Mouse (Mus musculus) hindbrain, postnatal 0 days (tissue): ENCODE data around the gene Zzef1. TPM values are rescaled to one million over a fixed set of nuclear protein-coding genes. Genes with fewer than 3 reads are reported as not detected.

ENCODE experiments used
- ATAC-seq: fragments of 200-750 bp; cut with Nextera tagmentation; 2 replicates; pipeline ENCODE4 v1.8.0; 2017; ENCODE audit warnings: mild to moderate bottlenecking, moderate TSS enrichment, moderate library complexity
- DNase-seq: peaks from one replicate; pipeline ENCODE4 v3.0.0-alpha.2; 2015; ENCODE audit warnings: low spot score
- H3K27ac ChIP-seq: fragments of 300-500 bp; sonication (generic); 2 replicates; pipeline ENCODE4 v1.5.1; 2014; ENCODE audit warnings: mild to moderate bottlenecking
- H3K27me3 ChIP-seq: fragments of 300-500 bp; sonication (generic); 2 replicates; pipeline ENCODE4 v1.6.1; 2014; ENCODE audit warnings: low read length, mixed read lengths; ENCODE audit not compliant: insufficient read depth
- H3K36me3 ChIP-seq: fragments of 300-500 bp; sonication (generic); 2 replicates; pipeline ENCODE4 v1.6.1; 2014; ENCODE audit warnings: low read length, mixed read lengths; ENCODE audit not compliant: insufficient read depth
- H3K4me1 ChIP-seq: fragments of 300-500 bp; sonication (generic); 2 replicates; pipeline ENCODE4 v1.6.1; 2014; ENCODE audit warnings: antibody characterized with exemption, low read length, mixed read lengths; ENCODE audit not compliant: insufficient read depth
- H3K4me2 ChIP-seq: fragments of 300-500 bp; sonication (generic); 2 replicates; pipeline ENCODE4 v1.6.1; 2014; ENCODE audit warnings: low read depth, mild to moderate bottlenecking, low read length, moderate library complexity, mixed read lengths
- H3K4me3 ChIP-seq: fragments of 300-500 bp; sonication (generic); 2 replicates; pipeline ENCODE4 v1.5.1; 2014; ENCODE audit warnings: low read length
- H3K9ac ChIP-seq: fragments of 300-500 bp; sonication (generic); replicated peaks from 2 replicates; pipeline ENCODE4 v1.6.1; 2014; ENCODE audit warnings: mild to moderate bottlenecking, low read length, moderate library complexity, mixed read lengths
- H3K9me3 ChIP-seq: fragments of 300-500 bp; sonication (generic); 2 replicates; pipeline ENCODE4 v1.6.1; 2016; ENCODE audit warnings: low read length, mixed read lengths
- CTCF ChIP-seq: IDR thresholded peaks from 2 replicates; pipeline ENCODE4 v1.5.1; 2016; ENCODE audit warnings: antibody characterized with exemption, control low read depth, low read depth
- WGBS: fragments of 180-500 bp; shearing (Covaris S2); extraction: QIAGEN DNeasy Blood & Tissue Kit; methylation state at CpG from one replicate; pipeline ENCODE4 v1.1.7; 2014; 5-methylcytosine and 5-hydroxymethylcytosine counted together
- polyA plus RNA-seq: library from polyadenylated mRNA; unstranded; fragments of >200 nt; fragmentation: Nextera tagmentation; extraction: Ambion mirVana; gene quantifications from 2 replicates; pipeline ENCODE4 v1.2.1, GENCODE M21; 2015
- total RNA-seq: library from RNA; depleted of rRNA; stranded (reverse); fragments of >200 nt; gene quantifications from 2 replicates; pipeline ENCODE4 v1.2.3, GENCODE M21; 2014

Gene Zzef1
- total and polyA plus RNA-seq, 2 experiments from 2014 or later: 9.4 to 43.2 TPM

- Histone ChIP-seq H3K27ac (no peak overlapping the region), H3K9ac (no peak overlapping the region), H3K4me2 (no peak overlapping the region), H3K27me3 (no peaks in the 10 kb centered on the region), H3K4me3 (no peak overlapping the region), H3K36me3 (peaks cover 61% of the 10 kb centered on the region), H3K4me1 (no peaks in the 10 kb centered on the region), H3K9me3 (no peaks in the 10 kb centered on the region)
- ATAC-seq: no peak
- DNase-seq: no peak
- TF ChIP-seq CTCF: no peak
- WGBS: 84% methylated on average over 7 of the region's 7 CpGs
These were observed 70.4 kb downstream of the Zzef1 start for GRCm38 (mm10) chr11:72866446-72866845.

GRCm38 (mm10) chr11:72872061-72872460, 76.0 kb downstream of the Zzef1 start:
- H3K27me3 ChIP-seq: no peaks in the 10 kb centered on the region
- DNase-seq (no peak), ATAC-seq (no peak)
- no peak overlapping the region for H3K9ac ChIP-seq
- no peaks in the 10 kb centered on the region for H3K4me1 ChIP-seq
- H3K4me2 ChIP-seq: no peak overlapping the region
- 79% methylated on average over 1 of the region's 1 CpGs for WGBS
- no peak overlapping the region for H3K27ac ChIP-seq
- H3K9me3 ChIP-seq: no peaks in the 10 kb centered on the region
- no peak overlapping the region for H3K4me3 ChIP-seq
- TF ChIP-seq CTCF: no peak
- H3K36me3 ChIP-seq: peaks cover 60% of the 10 kb centered on the region

- H3K4me3 ChIP-seq: no peak overlapping the region
- H3K9ac ChIP-seq: no peak overlapping the region
- no peak overlapping the region for H3K4me2 ChIP-seq
- WGBS: 91% methylated on average over 1 of the region's 1 CpGs
- peaks cover 53% of the 10 kb centered on the region for H3K36me3 ChIP-seq
- H3K4me1 ChIP-seq: no peaks in the 10 kb centered on the region
- TF ChIP-seq CTCF: no peak
- H3K27me3 ChIP-seq: no peaks in the 10 kb centered on the region
- no peaks in the 10 kb centered on the region for H3K9me3 ChIP-seq
- H3K27ac ChIP-seq: no peak overlapping the region
- no peak for ATAC-seq
- no peak for DNase-seq
These were observed 96.6 kb downstream of the Zzef1 start for GRCm38 (mm10) chr11:72892623-72893022.

GRCm38 (mm10) chr11:72908391-72908790, 112.4 kb downstream of the Zzef1 start:
- Histone ChIP-seq H3K4me1 (no peaks in the 10 kb centered on the region), H3K4me2 (no peak overlapping the region), H3K36me3 (peaks cover 60% of the 10 kb centered on the region), H3K27me3 (no peaks in the 10 kb centered on the region), H3K9ac (no peak overlapping the region), H3K9me3 (no peaks in the 10 kb centered on the region), H3K4me3 (no peak overlapping the region), H3K27ac (no peak overlapping the region)
- ATAC-seq (no peak), DNase-seq (no peak)
- TF ChIP-seq CTCF: no peak
- 92% methylated on average over 4 of the region's 4 CpGs for WGBS

- ATAC-seq: no peak
- 82% methylated on average over 7 of the region's 7 CpGs for WGBS
- DNase-seq: no peak
- no peak overlapping the region for H3K4me3 ChIP-seq
- H3K36me3 ChIP-seq: peaks cover 81% of the 10 kb centered on the region
- no peaks in the 10 kb centered on the region for H3K9me3 ChIP-seq
- no peak for TF ChIP-seq CTCF
- H3K27ac ChIP-seq: no peak overlapping the region
- no peak overlapping the region for H3K9ac ChIP-seq
- H3K4me1 ChIP-seq: no peaks in the 10 kb centered on the region
- no peak overlapping the region for H3K4me2 ChIP-seq
- no peaks in the 10 kb centered on the region for H3K27me3 ChIP-seq
These were observed 121.4 kb downstream of the Zzef1 start for GRCm38 (mm10) chr11:72917299-72917996.

GRCm38 (mm10) chr11:72923116-72923515, 127.1 kb downstream of the Zzef1 start:
- Histone ChIP-seq H3K27ac (no peak overlapping the region), H3K4me2 (no peak overlapping the region), H3K36me3 (peaks cover 57% of the 10 kb centered on the region; the same call in 1 of the 2 replicates), H3K9ac (no peak overlapping the region), H3K4me3 (no peak overlapping the region), H3K27me3 (no peaks in the 10 kb centered on the region), H3K9me3 (no peaks in the 10 kb centered on the region), H3K4me1 (no peaks in the 10 kb centered on the region)
- no peak for DNase-seq
- no peak for TF ChIP-seq CTCF
- no peak for ATAC-seq
- 81% methylated on average over 4 of the region's 4 CpGs for WGBS

- Histone ChIP-seq H3K27ac (no peak overlapping the region), H3K4me2 (no peak overlapping the region), H3K9me3 (no peaks in the 10 kb centered on the region), H3K9ac (no peak overlapping the region), H3K27me3 (no peaks in the 10 kb centered on the region), H3K4me3 (no peak overlapping the region), H3K4me1 (no peaks in the 10 kb centered on the region), H3K36me3 (peaks cover 50% of the 10 kb centered on the region; the same call in 1 of the 2 replicates)
- ATAC-seq (no peak), DNase-seq (no peak)
- 89% methylated on average over 1 of the region's 1 CpGs for WGBS
- no peak for TF ChIP-seq CTCF
These were observed 128.4 kb downstream of the Zzef1 start for GRCm38 (mm10) chr11:72924458-72924857.
